Mouse (Mus musculus) myocyte (in vitro differentiated cells): ENCODE results near the gene Gys1.

Experiments
- POLR2A ChIP-seq: IDR thresholded peaks from one replicate; pipeline ENCODE4 v1.6.1; 2011; ENCODE audit warnings: low read depth, mild to moderate bottlenecking, control low read depth, moderate library complexity; ENCODE audit not compliant: insufficient read length
- USF1 ChIP-seq: IDR thresholded peaks from one replicate; pipeline ENCODE4 v1.6.1; 2011; ENCODE audit warnings: low read depth, mild to moderate bottlenecking, control low read depth, moderate library complexity

DNA sequence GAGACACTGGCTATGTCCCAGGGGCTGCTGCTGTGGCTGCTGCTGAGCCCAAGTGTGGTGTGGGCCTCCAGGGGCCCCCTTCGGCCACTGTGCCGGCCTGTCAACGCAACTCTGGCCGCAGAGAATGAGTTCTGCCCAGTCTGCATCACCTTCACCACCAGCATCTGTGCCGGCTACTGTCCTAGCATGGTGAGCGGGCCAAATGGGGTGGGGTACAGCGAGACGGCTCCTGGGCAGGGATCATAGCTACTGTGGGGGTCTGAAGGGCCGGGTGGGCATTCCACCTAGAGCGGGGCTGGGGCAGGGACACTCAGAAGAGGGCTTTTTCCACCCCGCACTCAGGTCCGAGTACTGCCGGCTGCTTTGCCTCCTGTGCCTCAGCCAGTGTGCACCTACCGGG is 13.4 kb upstream of the Gys1 start:
- no peak for TF ChIP-seq POLR2A
- no peak for TF ChIP-seq USF1
